Mouse (Mus musculus) telencephalon, adult 2 months (tissue): ENCODE data around the gene Dpy30.

ENCODE experiments used
- DNase-seq: peaks from one replicate; pipeline ENCODE4 v3.0.0-alpha.2; 2011; ENCODE audit warnings: low read depth, low spot score

Gene Dpy30

DNA sequence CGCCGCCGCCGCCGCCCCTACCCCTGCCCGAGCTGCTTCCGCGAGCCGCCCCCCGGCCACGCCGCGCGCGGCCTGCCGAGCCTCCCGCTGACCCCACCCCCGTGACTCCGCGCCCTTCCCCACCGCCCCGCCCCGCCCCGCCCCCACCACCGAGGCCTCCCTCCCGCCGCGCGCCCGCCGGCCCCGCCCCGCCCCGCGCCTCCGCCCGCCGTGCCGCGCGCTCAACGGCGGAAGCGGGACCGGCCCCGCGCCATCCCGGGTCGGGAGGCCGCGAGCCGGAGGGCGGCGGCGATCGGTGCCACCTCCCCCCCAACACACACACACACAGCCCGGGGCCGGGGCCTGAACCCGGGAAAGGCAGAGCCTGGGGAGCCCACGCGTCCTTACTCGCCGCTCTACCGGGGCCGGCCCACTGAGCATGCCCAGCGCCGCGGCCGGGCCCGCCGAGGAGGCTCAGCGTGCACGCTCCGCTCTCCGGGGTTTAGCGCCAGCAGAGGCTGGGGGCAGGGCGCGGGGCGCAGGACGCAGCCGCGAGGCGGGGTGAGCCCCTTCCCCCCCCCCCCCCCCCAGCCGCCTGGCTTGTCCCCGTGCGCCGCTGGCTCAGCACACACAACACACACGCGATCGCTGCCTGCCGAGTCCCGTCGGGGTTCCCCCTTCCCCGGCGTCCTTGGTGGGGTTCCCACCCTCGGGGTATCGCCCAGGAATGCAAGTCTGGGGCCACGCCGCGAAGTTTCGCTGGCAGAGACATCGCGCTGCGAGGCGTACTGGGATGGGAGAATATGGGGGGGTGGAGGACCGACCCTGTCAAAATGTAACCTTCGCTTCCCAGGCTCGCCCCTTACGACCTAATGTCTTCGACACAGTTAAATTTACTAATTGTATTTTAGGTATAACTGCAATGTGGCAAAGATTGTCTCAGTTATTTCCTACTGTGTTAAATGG, 28.4 kb downstream of the Dpy30 start, which contains the start of gene Memo1:
Memo1 (minus strand) TSS at position 496 of the 945 bp plus-strand sequence.
- DNase-seq: peak; percentile 64

DNA sequence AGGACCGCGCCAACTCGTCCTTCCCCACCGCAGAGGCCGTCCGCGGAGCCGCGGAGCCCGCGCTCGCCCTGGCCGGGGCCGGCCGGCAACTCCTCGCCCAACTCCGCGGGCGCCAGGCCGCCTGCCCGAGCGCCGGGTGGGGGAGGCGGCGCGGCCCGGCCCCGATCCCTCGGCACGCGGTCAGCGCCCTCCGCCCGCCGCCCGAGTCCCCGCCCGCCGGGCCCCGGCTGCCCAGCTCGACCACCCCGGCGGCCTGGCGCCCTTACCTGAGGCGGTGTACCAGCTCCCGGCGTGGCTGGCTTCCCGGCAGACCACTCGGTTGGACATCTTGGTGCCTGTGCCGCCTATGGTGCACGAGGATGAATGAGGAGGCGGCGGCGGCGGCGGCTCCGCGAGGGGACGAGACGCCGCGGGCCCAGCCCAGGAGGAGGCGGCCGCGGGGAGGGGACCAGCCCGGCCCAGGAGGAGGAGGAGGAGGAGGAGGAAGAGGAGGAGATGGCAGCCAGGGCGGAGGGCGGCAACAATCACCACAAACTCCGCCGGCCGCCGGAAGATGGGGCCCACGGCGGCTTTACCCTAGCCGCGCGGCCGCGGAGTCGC, 29.2 kb downstream of the Dpy30 start:
- DNase-seq: no peak

DNA sequence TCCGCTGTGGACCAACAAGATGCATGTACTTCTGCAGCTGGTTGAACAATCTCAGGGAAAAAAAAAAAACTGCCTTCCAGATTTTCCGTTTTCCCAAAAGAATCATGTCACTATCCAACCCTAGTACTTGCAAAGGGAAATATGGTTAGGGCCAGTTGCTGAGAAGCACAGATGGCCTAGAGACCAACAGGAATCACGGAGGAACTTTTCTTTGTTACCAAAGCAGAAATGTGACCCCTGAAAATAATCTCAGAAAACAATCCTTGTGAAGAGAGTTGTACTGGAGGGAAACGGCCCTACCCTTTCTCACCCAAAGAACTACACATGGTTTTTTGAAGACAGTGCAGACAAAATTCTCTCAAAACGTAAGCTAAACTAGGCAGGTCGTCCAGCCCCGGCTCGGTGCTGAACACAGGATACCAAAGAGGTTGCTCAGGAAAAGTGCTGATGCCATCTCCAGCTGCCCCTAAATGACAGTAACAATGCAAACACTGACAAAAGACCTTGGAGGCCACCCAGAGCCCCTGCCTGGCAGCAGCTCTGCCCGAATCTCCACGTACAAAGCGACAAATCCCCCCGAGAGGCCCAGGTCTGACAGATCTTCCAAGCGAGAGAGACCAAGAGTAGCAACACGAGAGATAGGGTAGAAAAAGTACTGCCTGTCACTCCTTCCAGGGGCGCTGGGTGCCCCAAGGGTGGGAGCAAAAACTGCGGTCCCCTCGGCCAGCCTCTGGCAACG, 29.9 kb downstream of the Dpy30 start:
- DNase-seq: no peak

DNA sequence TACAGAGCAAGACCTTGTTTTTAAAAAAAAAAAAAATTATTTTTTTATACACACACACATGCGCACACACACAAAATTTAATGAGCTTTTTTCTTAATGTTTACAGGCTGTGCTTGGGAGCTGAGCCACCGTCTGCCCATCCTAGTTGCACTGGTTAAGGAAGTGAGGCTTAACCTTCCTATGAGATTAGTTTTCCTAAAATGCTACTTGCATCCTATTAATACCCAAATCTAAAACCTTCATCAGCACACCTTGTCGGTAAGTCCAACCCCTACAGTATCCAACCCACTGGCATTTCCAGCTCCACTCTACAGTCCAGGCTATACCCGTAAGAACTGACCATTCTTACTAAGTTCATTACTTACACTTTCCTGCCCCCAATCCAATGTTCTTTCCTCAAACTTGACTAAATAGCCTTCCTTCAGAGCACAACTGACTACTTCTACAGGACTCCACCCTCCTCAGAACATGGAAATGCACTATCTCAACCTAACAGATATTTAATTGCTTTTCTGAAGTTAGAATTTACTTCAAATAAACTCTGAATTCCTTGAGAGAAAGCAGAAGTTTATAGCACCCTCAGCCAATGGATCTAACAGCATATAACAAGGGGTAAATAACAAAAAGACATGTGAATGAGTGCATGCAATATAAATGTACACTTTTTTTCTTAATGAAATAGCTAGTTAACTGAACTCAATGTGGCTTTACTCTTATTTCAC, 31.9 kb downstream of the Dpy30 start:
- no peak for DNase-seq

DNA sequence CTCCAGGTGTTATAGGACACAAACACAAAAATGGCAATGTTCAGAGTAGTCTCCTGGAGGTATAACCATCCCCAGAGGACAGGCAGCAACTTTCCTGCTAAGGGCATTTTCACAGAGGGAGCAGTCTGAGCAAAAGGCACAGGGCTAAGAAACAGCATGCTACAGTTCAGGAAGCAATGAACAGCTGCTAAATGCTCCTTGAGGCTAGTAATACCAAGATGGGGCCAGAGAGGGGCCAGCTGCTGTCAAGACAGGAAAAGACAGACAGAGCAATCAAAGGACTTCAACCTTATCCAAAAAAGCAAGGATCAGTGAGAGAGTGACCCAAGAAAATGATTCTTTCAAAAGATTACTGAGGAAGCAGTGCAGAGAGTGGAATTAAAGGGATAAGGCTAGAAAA, 32.9 kb downstream of the Dpy30 start:
- DNase-seq: no peak

DNA sequence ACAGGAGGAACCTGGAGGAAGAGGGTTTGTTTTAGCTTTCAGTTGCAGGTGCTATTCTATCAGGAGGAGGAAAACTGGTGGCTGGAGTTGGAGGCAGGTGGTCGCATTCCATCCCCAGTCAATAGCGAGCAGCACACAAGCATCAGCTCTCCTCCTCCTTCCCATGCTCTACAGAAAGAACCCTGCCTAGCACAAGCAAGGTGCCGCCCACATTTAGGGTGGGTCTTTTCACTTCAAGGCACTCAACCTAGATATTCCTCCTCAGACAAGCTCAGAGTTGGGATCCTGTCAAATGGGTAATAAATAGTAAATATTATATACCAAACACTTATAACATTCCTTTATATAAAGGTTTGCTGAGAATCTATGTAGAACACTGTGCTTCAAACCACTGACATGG, 33.5 kb downstream of the Dpy30 start:
- DNase-seq: no peak

DNA sequence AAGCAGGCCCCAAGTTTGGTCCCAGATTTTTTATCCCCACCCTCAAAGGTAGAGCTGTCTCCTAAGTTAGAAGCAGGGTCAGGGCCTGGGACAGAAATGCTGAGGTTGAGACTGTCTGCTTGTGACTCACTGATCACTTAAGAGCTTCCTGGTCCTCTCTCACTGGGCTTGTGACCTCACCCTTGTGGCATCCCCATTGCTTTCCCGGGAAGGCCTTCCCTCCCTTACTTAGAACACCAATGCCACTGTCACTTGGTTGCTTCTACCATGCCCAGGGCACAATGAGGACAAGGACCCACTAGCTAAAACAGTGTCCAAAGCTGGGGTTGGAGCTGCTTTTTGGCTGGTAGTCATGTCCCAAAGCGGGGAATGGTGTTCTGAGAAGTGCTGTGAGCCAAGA, 35.1 kb downstream of the Dpy30 start:
- DNase-seq: no peak

DNA sequence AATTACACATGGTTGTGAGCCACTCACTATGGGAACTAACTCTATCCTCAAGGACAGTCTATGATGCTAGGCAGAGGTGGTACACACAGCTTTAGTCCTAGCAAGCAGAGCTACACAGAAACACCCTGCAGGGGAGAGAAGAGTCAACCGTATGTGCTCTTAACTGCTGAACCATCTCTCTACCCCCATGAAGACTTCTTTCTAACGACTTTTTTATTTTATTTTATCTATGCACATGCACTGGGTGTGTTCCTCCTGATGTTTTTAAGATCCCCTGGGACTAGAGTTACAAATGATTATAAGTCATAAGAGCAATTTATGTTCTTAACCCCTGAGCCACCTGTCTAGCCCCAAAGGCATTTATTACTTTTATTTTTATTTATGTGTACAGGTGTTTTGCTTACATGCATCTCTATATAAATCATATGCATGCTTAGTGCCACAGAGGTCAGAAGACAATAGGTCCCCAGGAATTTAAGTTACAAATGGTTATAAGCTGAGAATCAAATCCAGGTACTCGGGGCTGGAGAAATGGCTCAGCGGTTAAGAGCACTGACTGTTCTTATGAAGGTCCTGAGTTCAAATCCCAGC, 37.5 kb downstream of the Dpy30 start:
- DNase-seq: no peak

DNA sequence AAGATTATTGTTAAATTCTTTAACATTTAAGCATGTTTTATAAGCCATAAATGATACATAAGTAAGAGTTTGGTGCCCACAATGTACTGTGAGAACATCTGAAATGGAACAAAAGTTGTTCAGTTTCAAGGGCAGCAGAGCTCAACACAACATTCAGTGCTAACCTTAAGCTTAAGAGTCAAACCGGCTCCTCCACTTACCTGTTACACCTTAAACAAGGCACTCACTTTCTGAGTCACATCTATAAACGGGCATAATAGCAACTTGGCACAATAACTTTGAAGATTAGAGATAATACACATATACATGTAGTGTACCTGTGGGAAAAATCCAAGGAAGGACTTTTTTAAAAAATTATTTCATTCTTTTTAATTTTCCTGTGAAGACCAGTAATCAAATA, 38.0 kb downstream of the Dpy30 start:
- DNase-seq: no peak

DNA sequence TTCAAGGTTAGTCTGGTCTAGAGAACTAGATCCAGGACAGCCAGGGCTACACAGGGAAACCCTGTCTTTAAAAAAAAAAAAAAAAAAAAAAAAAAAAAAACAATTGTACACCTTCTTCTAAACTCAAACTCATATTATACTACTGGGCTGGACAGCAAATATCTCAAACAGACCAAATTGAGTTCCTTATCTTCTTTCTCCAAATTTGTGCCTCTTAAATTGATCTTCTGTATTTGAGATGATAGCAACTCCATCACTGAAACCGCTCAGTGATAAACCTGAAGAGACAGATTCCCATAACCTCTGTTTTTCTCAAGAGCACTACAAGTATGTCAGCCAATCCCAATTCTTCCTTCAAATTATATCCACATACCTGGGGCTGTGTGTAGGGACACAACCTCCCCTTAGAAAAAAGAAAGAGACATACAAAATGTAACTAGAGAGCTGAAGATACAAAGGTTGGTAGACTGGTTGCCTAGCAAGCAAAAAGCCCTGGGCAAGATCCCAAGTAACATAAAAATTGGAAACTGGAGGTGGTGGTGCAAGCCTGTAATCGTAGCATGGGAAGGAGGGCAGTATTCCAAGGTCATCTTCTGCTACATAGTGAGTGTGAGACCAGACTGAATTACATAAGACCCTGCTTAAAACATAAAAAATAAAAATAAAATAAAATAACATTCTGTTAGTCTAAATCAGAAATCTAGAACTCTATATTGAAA, 39.2 kb downstream of the Dpy30 start:
- no peak for DNase-seq

DNA sequence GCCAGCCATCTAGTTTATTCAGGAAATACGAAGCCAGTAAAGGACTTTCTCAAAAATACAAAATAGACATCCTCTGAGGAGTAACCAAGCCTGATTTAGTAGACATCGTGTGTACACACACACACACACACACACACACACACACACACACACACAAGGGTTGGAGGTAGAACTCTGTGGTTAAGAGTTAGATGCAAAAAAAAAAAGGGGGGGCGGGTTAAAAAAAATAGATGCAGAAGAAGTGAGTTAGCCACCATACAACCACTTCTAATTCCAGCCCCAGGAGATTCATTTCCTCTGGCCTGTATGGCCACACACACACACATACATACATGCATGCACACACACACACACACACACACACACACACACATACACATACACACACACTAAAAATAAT, 41.7 kb downstream of the Dpy30 start:
- no peak for DNase-seq

DNA sequence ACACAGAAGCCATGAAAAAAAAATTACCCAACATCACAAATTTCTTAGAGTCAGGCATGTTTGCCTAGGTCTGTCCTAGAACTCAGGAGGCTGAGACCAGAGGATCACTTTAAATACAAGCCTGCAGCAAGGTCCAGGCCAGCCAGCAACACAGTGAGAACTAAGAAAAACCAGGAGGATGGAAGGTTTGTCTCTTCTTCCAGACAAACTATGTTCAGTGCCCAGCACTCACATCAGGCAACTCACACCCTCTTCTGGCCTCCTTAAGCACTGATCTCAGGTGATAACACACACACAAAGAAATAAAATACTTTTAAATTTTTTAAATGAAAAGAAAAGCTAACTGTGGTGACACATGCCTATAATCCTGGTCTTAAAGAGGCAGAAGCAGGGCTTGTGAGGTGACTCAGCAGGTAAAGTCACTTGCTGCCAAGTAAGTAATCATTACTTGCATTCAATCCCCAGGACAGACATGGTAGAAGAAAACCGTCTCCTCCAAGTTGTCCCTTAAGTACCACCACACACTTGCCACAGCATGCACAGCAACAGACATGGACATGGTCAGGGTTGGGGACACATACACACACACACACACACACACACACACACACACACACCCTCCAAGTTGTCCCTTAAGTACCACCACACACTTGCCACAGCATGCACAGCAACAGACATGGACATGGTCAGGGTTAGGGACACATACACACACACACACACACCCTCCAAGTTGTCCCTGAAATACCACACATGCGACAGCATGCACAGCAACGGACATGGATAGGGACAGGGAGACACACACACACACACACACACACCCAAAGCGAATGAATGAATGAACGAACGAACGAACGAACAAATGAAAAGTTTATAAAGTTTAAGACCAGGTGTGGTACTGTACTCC, 44.5 kb downstream of the Dpy30 start:
- DNase-seq: no peak

DNA sequence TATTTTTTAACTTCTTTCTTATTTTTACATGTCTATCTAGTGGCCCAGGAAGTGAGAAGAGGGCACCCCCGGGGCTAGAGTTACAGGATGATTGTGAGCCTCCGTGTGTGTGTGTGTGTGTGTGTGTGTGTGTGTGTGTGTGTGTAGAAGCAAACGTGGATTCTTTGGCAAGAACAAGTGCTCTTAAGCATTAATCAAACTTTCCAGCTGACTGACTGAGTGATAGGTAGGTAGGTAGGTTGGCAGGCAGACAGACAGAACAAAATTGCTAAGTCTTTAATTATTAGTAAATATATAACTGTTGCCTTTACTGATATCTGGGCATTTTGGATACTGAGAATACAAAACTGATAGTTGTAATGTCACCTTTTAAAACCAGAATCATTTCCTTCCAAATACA, 49.3 kb downstream of the Dpy30 start:
- no peak for DNase-seq

DNA sequence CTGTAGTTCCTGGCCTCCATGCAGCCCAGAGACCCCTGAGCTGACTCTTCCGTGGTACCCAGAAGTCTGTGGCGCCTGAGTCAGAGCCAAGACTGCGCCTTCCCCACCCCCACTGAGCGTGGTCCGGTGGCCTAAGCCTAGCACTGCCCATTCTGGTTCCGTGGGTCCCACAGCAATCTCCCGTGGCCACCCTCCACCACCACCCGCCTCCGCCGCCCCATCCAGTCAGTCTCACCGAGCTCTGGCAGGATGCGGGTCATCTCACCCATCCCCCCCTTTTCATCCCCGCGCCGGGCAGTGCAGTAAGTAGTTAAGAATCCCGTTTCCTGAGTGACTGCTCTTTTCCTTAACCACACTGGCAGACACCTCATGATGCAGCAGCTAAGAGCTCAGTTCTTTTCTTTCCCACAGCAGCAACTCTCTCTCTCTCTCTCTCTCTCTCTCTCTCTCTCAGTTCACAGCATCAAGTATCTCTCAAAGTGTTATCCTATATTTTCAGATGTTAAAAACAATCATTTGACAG, 51.0 kb downstream of the Dpy30 start:
- DNase-seq: no peak

DNA sequence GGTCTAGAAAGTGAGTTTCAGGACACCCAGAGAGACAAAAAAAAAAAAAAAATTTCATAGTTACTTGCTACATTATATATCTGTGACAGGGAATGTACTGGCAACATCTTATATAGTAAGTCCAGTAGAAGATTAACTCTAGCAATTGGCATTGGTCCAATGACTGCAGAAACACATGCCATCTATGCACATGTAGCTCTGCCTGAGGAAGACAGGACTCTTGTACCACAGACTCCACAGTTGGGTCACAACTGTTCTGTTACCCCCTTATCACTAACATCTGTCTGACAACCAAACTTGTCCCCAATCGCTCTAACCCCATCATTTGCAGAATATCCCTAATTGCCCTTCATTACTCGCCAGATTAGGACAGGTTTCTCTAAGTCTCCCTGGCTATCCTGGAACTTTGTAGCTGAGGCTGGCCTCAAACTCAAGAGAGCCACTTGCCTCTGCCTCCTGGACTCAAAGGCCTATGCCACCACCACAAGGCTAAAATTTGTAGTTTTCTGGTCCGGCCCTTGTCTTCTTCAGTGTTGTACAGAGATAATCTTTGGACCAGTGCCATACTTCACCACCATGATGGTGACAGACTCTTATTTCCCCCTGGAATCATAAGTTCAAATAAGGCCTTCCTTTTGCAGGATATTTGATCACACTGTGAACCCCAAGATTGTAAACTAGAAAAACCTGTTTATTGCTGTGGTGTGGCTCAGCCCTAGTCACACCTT, 52.0 kb downstream of the Dpy30 start:
- DNase-seq: no peak

DNA sequence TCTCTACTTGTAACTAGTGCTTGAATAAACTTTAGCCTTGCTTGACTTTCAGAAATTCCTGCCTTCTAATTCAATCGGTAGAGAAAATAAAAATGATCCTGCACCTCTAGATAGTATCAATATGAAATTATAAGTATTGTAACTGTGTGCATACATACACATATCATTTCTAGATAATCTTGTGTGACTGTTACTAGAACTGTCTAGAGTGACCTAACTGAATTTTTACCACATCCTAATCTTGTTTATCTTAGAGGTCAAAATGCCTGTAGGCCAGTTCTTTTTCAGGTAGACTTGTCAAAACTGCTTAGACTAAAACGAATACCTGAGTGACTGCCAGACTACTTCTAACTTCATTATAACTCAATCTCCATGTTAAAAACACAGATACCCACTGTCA, 53.5 kb downstream of the Dpy30 start:
- DNase-seq: no peak

DNA sequence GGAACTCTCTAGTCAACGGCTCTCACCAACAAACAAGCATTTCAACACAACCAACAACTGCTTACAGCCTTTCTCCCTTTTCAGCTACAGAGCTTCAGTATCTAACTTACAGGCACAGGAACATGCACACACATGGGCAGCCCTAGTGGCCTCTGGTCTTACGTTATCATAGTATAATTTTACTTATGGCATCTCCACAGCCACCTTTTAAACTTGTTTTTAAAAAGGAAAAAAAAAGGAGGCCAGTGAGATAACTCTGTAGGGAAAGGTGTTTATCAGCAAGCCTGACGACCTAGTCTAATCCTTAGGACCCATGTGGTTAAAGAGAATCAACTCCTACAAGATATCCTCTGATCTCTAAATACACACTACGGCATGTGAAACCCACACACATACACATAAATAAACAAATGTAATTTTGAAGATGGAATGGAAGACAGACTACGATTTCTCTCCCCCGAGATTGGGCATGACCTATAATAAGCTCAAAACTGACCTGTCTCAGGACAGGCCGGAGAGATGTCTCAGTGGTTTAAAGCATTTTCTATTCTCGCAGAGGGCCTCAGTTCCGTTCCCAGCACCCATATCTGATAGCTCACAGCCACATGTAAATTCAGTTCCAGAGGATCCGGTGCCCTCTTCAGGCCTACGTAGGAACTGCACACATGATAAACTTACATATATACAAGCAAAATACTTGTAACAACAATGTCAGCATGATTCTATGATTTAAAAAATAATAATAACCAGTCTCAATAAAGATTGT, 56.1 kb downstream of the Dpy30 start:
- DNase-seq: no peak

DNA sequence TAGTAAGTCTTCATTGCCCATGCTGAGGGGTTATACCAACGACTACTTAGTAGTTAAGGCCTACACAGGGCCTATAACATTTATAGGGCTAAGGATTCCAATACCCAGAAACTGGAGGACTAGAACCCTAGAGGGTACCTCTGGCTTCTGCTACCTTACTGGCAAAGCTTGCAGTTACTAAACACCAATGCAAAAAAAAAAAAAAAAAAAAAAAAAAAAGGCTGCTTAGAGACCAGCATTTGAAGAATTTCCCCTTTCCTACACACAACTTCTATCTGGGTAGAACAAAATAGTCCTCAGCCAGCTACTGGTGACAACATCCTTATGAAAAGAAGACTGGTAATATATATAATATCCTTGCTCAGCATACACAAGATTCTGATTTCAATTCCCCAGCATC, 58.1 kb downstream of the Dpy30 start:
- no peak for DNase-seq
